Mouse (Mus musculus) cerebellum, adult 2 months (tissue): ENCODE results near the gene Atg4d. TPM values are rescaled to one million over a fixed set of nuclear protein-coding genes. Genes with fewer than 3 reads are reported as not detected.

ENCODE experiments used
- DNase-seq, 2 experiments: peaks; one replicate each; pipeline ENCODE4 v3.0.0; 2021
- H3K27ac ChIP-seq: fragments of 200-500 bp; 2 replicates; pipeline ENCODE4 v1.5.1; 2012; ENCODE audit warnings: low read length, control low read depth, inconsistent platforms; ENCODE audit not compliant: insufficient read depth
- H3K27me3 ChIP-seq: fragments of 200-500 bp; 2 replicates; pipeline ENCODE4 v1.6.1; 2012; ENCODE audit warnings: inconsistent platforms, mild to moderate bottlenecking, low read length, moderate library complexity; ENCODE audit not compliant: control insufficient read depth, insufficient read depth
- H3K4me1 ChIP-seq: fragments of 200-500 bp; 2 replicates; pipeline ENCODE4 v1.6.1; 2011; ENCODE audit warnings: low read length; ENCODE audit not compliant: control insufficient read depth, insufficient read depth
- H3K4me3 ChIP-seq: fragments of 200-500 bp; replicated peaks from 2 replicates; pipeline ENCODE3; 2011; ENCODE audit warnings: mild to moderate bottlenecking, low read depth, low read length, control low read depth; ENCODE audit not compliant: insufficient read depth
- CTCF ChIP-seq: fragments of 200-500 bp; IDR thresholded peaks from 2 replicates; pipeline ENCODE4 v1.5.1; 2011; ENCODE audit warnings: low read depth, mild to moderate bottlenecking, control low read depth, low read length, moderate library complexity, borderline replicate concordance; ENCODE audit not compliant: insufficient read depth
- POLR2A ChIP-seq: fragments of 200-500 bp; IDR thresholded peaks from 2 replicates; pipeline ENCODE4 v1.6.1; 2011; ENCODE audit warnings: low read length, control low read depth, borderline replicate concordance; ENCODE audit not compliant: insufficient read depth
- WGBS: fragments of 180-500 bp; shearing (Covaris S2); methylation state at CpG from one replicate; pipeline ENCODE4 v1.1.7; 2018; 5-methylcytosine and 5-hydroxymethylcytosine counted together
- polyA plus RNA-seq: library from polyadenylated mRNA; depleted of rRNA; stranded (reverse); fragments of >200 nt; gene quantifications from 2 replicates; pipeline ENCODE4 v1.2.3, GENCODE M21; 2012

Gene Atg4d
- polyA plus RNA-seq, 1 experiment, result 72.4 TPM

DNA sequence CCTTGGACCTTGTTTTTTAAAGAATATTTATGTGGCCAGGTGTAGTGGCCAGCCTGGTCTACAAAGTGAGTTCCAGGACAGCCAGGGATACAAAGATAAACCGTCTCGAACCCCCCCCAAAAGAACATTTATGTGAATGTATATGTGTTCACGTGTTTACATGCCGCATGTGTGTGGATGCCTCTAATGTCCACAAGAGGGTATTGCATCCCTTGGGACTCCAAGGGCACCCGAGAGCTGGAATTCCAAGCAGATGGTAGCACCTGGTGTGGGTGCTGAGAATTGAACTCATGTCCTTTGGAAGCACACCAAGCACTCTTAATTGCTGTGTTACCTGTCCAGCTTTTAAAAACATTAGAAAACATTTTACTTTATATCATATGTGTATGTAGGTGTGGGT, 18.5 kb downstream of the Atg4d start:
- no peak overlapping the region for H3K27ac ChIP-seq
- no peak overlapping the region for H3K4me3 ChIP-seq
- TF ChIP-seq CTCF (no peak), POLR2A (no peak)
- H3K4me1 ChIP-seq, result peaks cover 9% of the 10 kb centered on the region
- no peak for DNase-seq
- H3K27me3 ChIP-seq, result no peaks in the 10 kb centered on the region
- 86% methylated on average over 5 of the region's 5 CpGs for WGBS

DNA sequence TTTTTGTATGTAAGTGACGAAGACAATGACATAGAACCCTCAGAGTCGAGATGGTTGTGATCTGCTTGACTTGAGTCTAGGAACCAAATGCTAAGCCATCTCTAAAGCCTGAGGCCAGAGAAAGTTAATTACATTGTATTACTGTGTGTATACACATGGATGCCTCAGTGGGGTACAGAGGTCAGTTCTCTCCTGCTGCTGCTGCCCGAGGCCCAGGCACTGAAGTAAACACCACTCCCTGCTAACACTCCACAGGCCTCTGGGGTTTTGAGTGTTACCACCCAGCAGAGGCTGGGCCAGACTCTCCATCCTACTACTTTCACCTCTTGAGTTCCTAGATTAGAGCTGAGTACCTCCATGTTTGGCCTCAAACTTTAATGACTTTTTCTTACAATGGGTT, 18.9 kb downstream of the Atg4d start:
- no peak for DNase-seq
- H3K27ac ChIP-seq, result no peak overlapping the region
- TF ChIP-seq POLR2A, result no peak
- no peak for TF ChIP-seq CTCF
- no peak overlapping the region for H3K4me3 ChIP-seq
- H3K4me1 ChIP-seq, result peaks cover 12% of the 10 kb centered on the region
- WGBS, result 88% methylated on average over 3 of the region's 3 CpGs
- H3K27me3 ChIP-seq, result no peaks in the 10 kb centered on the region

DNA sequence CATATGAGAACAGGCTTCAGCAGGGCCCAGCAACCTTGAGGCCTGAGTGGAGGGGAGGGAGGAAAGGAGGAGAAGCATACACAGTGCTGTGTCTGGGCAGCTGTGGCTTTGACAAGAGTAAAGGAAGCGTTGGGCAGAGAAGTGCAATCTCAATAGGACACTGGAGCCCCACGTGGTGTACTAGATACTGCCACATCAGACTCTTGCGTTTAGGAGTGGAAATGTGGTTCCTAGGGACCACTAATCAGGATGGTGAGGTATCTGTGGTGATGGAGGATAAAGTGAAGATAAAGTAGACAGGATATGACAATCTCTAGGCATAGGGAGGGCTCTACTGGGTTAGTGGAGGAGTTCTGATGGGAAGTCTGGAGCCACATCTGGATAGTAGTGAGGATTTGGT, 21.7 kb downstream of the Atg4d start:
- H3K4me3 ChIP-seq, result peak overlapping the region; percentile 23
- TF ChIP-seq POLR2A, result no peak
- no peak for TF ChIP-seq CTCF
- H3K4me1 ChIP-seq, result peaks cover 14% of the 10 kb centered on the region
- 51% methylated on average over 3 of the region's 3 CpGs for WGBS
- H3K27ac ChIP-seq, result no peak overlapping the region; the same call in 1 of the 2 replicates
- no peaks in the 10 kb centered on the region for H3K27me3 ChIP-seq
- DNase-seq, result no peak

DNA sequence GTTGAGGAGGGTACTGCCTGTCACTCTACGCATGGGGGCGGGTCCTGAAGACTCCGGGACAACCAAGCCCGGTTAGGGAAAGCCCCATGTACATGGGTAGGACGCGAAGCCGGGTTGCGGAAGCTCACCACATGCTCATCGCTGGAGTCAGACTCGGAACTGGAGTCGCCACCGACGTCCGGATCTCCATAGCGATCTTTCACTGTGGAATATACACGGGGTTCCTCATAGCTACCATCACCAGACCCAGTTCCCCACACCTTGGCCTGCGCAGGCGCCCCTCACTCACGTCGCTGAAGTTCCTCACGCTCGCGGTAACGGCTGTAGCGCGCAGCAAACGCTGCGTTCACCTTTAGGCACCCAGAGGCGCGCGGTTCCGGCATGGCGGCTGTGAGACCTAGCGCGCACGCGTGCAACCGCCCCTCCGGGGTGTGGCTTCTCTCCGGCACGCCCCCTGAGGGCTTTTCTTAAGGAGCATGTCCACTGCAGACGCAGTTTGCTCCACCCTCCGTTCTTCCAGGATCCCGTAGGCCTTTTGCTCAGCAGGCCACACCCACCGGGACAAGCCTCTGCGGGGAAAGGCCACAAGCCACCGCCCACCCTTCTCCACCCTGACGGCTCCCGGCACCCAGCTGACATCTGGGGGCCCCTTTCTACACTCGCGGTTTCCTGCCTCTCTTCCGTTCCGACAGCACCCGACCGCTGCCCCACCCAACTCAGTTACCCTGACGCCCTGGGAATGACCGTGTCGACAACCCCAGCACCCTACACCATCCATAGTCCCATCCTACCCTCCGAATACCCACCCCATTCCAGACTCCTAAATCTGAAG, 22.7 kb downstream of the Atg4d start, which contains the start of gene Kri1:
TSS of gene Kri1 (minus strand) at position 399 of the 832 bp plus-strand sequence.
- WGBS, result under 1% methylated on average over 59 of the region's 59 CpGs
- Histone ChIP-seq H3K27ac (peak within 1 kb of the TSS; percentile 64), H3K27me3 (no peaks in the 10 kb centered on the region), H3K4me1 (peaks cover 14% of the 10 kb centered on the region), H3K4me3 (peak within 1 kb of the TSS; percentile 99)
- peak; percentile 96 for TF ChIP-seq POLR2A
- no peak for TF ChIP-seq CTCF
- DNase-seq, result peak; percentile 97

DNA sequence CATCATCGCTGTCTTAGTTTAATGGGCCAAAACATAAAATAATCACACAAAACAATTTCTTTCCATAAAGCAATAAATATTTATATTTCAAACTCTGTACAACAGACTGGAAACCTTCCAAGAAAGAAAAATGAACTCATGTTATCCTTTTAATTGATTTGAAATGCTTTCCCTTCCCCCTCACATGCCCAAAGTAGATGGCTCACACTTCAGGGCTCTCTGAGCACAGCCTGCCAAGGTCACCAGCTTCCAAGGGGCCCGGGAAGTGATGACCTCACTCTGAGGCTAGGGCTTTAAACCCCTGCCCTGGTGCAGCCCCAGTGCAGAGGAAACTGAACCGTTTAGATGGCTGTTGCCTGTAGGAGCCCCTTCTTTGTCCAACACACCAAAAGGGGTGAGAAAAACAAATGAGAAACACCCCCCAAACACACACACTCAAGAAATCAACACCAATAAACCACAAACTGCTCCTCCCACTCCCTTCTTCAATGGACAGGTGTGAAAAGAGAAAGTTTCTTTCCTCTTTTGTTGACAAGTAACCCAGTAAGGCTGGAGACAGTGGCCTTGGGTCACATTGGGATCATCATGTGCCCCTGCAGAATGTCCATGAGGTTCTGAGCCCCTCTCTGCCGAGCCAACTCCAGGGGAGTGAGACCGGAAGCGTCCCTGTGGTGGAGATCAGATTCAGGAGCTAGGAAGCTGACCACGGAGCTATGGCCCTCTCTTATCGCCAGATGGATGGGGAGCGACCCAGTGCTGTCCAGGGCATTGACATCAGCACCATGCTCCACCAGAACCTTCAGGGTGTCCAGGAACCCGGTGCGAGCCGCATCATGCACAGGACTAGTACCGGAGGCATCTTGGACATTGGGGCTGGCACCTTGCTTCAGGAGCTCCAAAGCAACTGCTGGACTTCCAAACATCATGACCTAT, 23.6 kb downstream of the Atg4d start:
- Histone ChIP-seq H3K27ac (peak overlapping the region; percentile 64; the same call in 1 of the 2 replicates), H3K27me3 (no peaks in the 10 kb centered on the region), H3K4me1 (peaks cover 14% of the 10 kb centered on the region), H3K4me3 (peak overlapping the region; percentile 65)
- 69% methylated on average over 13 of the region's 13 CpGs for whole genome bisulfite sequencing
- DNase-seq, result no peak
- no peak for TF ChIP-seq POLR2A
- no peak for TF ChIP-seq CTCF

DNA sequence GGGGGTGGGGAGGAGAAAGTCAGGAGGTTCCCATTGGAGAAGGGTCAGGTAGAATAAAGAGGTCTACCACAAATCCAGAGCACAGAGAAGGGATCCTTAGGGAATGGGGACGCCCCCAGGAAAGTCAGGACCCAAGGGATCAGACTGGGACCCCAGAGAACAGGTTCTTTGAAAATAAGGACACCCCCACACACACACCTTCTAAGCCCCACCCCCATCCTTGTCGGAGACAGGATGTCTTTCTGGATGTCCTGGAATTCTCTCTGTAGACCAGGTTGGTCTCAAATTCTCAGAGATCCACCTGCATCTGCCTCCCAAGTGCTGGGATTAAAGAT, 24.2 kb downstream of the Atg4d start:
- H3K27ac ChIP-seq, result no peak overlapping the region

DNA sequence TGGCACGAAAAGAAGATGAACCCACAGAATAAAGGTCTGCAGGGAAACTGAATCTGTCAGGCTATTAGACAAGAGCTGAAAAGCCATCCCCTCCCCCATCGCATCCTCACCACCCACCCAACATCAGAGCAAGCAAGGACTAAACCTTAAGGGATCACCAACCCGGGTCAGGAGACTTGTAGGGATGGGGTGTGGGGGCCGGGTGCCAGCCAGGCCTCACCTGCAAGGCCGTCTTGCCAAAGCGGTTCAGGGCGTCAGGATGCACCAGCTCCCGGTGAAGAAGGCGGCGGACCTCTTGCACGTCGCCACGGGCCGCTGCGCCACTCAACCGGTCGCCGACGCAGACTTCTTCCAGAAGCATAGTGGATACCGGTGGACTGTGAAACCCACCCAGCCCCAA, 25.5 kb downstream of the Atg4d start:
- Histone ChIP-seq H3K27ac (peak overlapping the region; percentile 82), H3K4me3 (peak overlapping the region; percentile 85), H3K4me1 (peaks cover 14% of the 10 kb centered on the region), H3K27me3 (no peaks in the 10 kb centered on the region)
- WGBS, result under 1% methylated on average over 20 of the region's 20 CpGs
- DNase-seq, result peak in 1 of 2 experiments; percentile 69
- TF ChIP-seq POLR2A (no peak), CTCF (no peak)

More for the DNA sequence above, 24.2 kb downstream of the Atg4d start:
- WGBS, result 79% methylated on average over 2 of the region's 2 CpGs
- peaks cover 14% of the 10 kb centered on the region for H3K4me1 ChIP-seq
- no peak for TF ChIP-seq POLR2A
- no peak for DNase-seq
- H3K4me3 ChIP-seq, result no peak overlapping the region
- H3K27me3 ChIP-seq, result no peaks in the 10 kb centered on the region
